Mouse (Mus musculus) megakaryocyte progenitor cell, adult 5-6 weeks (primary cell): Measurements from ENCODE around the gene Aldh3a2. TPM values are rescaled to one million over a fixed set of nuclear protein-coding genes. Genes with fewer than 3 reads are reported as not detected.
"Not testable (repeated sequence)": the region's sequence is repeated elsewhere in the genome, so short reads cannot be mapped to it uniquely, and the experiment has no call there.

ENCODE experiments used
- ATAC-seq: replicated peaks from 2 replicates; pipeline ENCODE4 v1.8.0; 2016; ENCODE audit warnings: mild to moderate bottlenecking, moderate TSS enrichment, inconsistent platforms; ENCODE audit not compliant: poor library complexity
- total RNA-seq, 2 experiments: library from RNA; stranded (forward) in 1 of 2; stranded (reverse) in 1 of 2; fragments of 157-497, 149-512 nt in 1 of 2; fragments of 200-1000 nt in 1 of 2; gene quantifications; 2 replicates each; pipeline versions ENCODE4 v1.2.3 to v1.2.4; 2015 to 2017

Gene Aldh3a2
- 20.2 and 25.5 TPM in 2 replicates for total RNA-seq (2015)
- total RNA-seq (2017): 17.3 and 17.6 TPM in 2 replicates

- ATAC-seq: peak; percentile 96
Observed at GRCm38 (mm10) chr11:61266551-61267533, at the start of gene Aldh3a2. Gene Aldh3a2 (minus strand): TSS chr11:61267464.

- no peak for ATAC-seq
Observed at GRCm38 (mm10) chr11:61316864-61317263, 49.6 kb upstream of the Aldh3a2 start.

DNA sequence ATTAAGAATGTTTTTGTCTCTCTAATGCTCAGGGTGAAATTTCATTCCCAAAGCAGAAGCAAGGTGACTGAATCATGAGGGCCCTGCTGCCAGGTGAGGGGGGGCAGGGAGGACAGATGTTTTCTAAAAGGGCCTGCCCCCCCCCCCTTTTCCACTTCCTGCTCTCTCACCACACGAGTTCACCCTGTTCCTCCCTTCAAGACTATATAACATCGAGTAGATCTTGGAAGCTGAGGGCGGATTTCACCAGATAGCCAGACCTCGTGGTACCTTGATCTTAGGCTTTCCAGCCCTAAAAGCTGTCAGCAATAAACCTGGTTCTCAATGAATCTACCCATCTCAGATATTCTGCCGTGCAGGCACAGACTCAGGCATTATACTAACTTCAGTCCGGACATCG, 43.1 kb upstream of the Aldh3a2 start:
- no peak for ATAC-seq

GRCm38 (mm10) chr11:61309831-61310230, 42.6 kb upstream of the Aldh3a2 start:
- ATAC-seq: no peak

DNA sequence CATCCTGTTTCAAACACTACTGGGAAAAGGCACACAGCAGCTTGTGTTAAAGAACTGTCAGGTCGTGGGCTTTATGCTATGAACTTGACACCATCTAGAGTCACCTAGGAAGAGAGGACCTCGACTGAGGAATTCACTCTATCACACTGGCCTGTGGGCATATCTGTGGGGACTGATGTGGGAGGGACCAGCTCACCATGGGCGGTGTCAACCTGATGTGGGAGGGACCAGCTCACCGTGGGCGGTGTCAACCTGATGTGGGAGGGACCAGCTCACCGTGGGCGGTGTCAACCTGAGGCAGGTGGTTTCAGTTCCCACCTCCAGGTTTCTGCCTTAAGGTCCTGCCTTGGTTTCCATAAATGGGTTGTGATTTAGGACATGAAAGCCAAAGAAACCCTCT, 40.5 kb upstream of the Aldh3a2 start:
- peak; percentile 73 for ATAC-seq

GRCm38 (mm10) chr11:61305377-61305776, 38.1 kb upstream of the Aldh3a2 start:
- no peak for ATAC-seq

- not testable (repeated sequence) for ATAC-seq
Observed at GRCm38 (mm10) chr11:61304535-61304934, 37.3 kb upstream of the Aldh3a2 start.

DNA sequence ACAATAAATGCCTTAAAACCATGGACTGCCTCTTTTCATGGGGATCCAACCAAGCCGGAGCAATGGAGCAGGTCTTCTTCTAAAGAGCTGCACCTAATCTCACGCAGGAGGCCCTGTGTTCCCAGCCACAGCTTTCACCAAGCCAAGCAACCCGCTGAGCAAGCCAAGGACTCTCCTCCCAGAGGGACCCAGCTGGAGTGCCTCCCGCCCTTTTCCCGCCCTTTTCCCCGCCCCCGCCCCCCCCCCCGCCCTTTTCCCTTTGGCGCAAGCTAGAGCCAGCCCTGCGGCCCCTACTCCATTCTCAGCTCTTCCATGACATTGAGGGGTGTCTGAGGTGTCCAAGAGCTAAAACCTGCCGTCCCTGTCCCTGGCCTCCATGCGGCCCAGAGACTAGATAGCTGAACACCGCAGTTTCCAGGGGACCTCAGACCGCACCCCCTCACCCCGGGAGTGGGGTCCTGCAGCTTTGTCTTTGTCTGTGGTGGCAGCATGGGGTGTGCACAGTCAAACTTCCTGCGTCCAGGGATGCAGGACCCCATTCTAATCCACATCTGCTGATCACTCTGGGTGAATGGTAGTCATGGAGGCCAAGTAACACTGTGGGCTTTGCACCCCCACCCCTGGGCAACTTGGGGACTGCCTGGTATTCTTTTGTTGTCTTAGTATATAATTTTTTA, 33.6 kb upstream of the Aldh3a2 start:
- no peak for ATAC-seq

DNA sequence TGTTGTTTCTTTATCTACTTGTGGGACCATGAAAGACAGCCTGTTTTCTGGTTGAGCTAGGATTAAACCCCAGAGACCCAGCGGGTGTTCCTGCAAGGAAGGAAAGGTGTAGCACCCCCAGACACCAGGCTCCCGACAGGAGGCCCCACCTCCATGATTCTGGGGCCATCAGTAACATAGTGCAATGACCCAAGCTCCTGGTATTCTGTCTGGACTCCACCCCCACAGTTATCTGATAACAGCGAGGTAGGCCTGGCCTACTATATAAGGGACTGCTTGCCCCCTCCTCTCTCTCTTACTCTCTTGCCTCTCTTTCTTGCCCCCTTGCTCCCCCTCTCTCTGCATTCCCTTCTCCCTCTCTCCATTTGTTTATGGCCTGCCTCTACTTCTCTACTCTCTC, 32.9 kb upstream of the Aldh3a2 start:
- no peak for ATAC-seq

DNA sequence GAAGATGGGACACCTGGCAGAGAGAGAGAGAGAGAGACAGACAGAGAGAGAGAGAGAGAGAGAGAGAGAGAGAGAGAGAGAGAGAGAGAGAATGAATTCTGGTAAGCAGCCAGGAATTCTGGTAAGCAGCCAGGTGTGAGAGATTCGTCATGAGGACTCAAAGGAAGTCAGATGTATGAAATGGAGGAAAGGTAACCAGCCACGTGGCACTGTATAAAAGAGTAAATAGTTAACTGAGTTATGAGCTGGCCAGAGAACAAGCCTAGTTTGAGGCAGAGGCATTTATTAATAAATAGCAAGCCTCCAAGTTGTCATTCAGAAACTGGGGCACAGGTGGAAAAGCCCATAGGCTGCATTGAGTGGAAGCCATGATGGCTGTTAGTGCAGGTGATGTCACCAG, 30.6 kb upstream of the Aldh3a2 start:
- ATAC-seq: no peak

GRCm38 (mm10) chr11:61297326-61297725, 30.1 kb upstream of the Aldh3a2 start:
- no peak for ATAC-seq

GRCm38 (mm10) chr11:61296556-61296955, 29.3 kb upstream of the Aldh3a2 start:
- no peak for ATAC-seq

DNA sequence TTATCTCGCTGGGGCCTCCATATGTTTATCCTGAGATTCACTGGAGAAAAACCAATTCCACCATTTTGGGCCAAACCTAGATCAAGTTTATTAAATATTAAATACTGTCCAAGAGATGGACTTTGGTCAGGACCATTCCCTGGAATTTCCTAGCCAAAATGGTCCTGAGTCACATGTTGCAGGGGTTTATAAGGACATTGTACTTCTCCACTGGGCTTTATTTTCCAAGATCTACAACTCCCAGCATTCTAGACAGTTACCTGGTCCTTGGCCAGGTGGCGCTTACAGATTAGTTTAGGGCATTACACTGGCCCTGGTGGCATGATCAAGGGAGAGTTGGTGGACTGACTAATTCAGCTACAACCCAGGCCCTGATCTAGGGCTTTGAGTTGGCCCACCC, 28.3 kb upstream of the Aldh3a2 start:
- no peak for ATAC-seq

- no peak for ATAC-seq
Observed at GRCm38 (mm10) chr11:61294431-61294830, 27.2 kb upstream of the Aldh3a2 start.

DNA sequence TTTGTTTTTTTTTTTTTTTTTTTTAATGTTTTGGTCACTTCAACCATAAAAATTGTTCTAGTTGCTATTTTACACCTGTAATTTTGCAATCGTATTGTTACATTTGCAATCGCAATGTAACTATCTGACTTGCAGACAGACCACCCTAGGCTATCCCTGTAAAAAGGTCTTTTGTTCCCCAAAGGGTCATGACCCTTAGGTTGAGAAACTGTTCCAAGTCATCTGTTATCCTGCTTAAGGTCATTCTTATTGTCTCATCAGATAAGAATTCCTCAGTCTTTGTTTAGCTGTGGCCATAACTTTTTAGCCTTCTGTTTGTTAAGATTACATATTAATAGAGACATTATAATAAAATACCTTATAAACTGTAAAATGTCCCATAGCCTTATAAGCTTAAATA, 26.0 kb upstream of the Aldh3a2 start:
- no peak for ATAC-seq

- ATAC-seq: no peak
Observed at GRCm38 (mm10) chr11:61284323-61284722, 17.1 kb upstream of the Aldh3a2 start.

DNA sequence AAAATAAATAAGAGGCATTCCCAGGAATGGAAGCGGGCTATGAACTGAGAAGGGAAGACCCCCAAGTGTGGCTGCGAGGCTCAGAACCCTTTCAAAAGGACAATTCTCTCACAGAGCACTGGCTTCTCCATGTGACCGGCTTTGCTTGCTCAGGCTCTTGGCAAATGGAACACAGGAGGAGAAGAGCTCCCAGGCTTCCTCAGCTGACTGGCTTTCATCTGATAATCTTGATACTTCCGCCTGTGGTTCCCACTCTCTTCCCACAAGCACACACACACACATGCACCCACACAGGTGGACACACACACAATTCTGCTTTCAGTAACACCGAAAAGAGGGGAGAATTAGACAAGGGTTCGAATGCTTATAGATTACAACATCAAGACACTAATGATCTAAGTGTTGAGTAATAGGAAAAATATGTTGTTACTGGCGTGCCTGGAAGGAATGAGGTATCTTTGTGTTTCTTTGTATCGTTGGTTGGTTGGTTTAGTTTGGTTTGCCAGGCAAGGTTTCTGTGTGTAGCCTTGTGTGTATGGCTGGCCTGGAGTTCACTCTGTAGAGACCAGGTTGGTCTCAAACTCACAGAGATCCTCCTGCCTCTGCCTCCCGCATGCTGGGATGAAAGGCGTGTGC, 16.3 kb upstream of the Aldh3a2 start:
- no peak for ATAC-seq

GRCm38 (mm10) chr11:61278445-61279077, 11.3 kb upstream of the Aldh3a2 start:
- no peak for ATAC-seq

DNA sequence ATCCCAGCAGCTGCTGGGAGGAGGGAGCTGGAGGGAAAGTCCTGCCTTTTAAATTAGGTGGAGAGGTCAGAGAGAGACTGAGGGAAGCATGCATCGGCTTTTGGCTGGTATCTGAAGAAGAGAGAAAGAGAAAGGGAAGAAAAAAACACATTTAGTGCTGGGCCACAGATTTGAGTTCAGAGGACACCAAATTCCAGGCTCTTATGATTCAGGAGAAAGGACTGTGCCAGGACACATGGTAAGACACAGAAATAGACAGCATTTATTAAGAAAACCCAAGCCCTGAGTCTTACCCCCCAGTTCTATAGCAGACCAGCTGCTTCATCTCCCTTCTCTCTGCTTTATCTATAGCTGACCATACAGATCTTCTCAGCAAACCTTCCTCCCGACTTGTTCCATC, 10.7 kb upstream of the Aldh3a2 start:
- ATAC-seq: no peak

DNA sequence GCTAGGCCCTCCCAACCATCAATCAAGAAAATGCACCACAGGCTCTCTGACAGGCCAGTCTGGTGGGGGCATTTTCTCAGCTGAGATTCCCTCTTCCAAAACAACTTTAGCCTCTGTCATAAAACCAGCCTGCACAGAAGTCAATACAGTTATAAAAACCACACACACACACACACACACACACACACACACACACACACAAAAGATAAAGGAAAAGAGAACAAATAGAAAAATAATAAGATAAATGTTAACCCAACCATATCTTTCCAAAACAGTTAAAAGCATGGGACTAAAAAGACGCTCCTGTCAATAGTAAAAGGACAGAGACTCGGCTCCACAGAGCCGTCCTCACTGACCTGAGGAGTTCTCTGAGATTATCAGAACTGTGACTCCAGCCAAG, 9.2 kb upstream of the Aldh3a2 start:
- ATAC-seq: no peak

DNA sequence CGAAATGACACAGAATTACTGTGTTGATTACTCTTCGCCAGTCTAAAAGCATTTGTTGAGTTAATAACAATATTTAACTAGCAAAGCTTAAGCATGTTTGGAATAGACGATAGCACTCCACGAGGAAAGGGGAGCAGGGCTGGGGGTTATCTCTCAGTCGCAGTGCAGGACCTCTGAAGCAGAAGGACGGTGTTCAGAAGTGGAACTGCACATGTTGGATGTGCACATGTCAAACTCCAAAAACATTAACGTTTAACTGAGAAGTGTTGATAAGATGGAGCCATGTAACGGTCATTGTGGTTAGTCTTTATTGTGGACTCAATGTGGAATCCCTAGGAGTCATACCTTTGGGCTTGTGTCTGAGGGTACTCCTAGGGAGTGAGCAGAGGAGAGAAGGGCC, 7.8 kb upstream of the Aldh3a2 start:
- ATAC-seq: peak; percentile 81
